Mouse (Mus musculus) erythroblast, embryonic 14.5 days (primary cell): Measurements from ENCODE around the gene Inhbe.

Source experiments
- GATA1 ChIP-seq: IDR thresholded peaks from 2 replicates; pipeline ENCODE4 v1.6.1; 2012; ENCODE audit warnings: low read length, inconsistent platforms, mixed read lengths
- TAL1 ChIP-seq: IDR thresholded peaks from 3 replicates; pipeline ENCODE4 v1.6.1; 2012; ENCODE audit warnings: low read length, inconsistent platforms, mixed read lengths

GRCm38 (mm10) chr10:127346173-127346572 is 8.0 kb downstream of the Inhbe start:
- TF ChIP-seq GATA1 (no peak), TAL1 (no peak)
